Mouse (Mus musculus) kidney, embryonic 15.5 days (tissue): Measurements from ENCODE around the gene Gm20869. TPM values are rescaled to one million over a fixed set of nuclear protein-coding genes. Genes with fewer than 3 reads are reported as not detected.
"Not testable (repeated sequence)": the region's sequence is repeated elsewhere in the genome, so short reads cannot be mapped to it uniquely, and the experiment has no call there.

ENCODE experiments used
- ATAC-seq: fragments of 200-750 bp; cut with Nextera tagmentation; replicated peaks from 2 replicates; pipeline ENCODE4 v1.8.0; 2017; ENCODE audit warnings: moderate TSS enrichment; ENCODE audit not compliant: low FRiP score
- H3K27ac ChIP-seq: fragments of 300-500 bp; sonication (generic); 2 replicates; pipeline ENCODE4 v1.5.1; 2015; ENCODE audit warnings: mild to moderate bottlenecking, inconsistent platforms
- H3K27me3 ChIP-seq: fragments of 300-500 bp; sonication (generic); 2 replicates; pipeline ENCODE4 v1.6.1; 2015; ENCODE audit warnings: inconsistent platforms
- H3K36me3 ChIP-seq: fragments of 300-500 bp; sonication (generic); 2 replicates; pipeline ENCODE4 v1.6.1; 2015; ENCODE audit warnings: inconsistent platforms
- H3K4me1 ChIP-seq: fragments of 300-500 bp; sonication (generic); 2 replicates; pipeline ENCODE4 v1.6.1; 2015; ENCODE audit warnings: inconsistent platforms
- H3K4me2 ChIP-seq: fragments of 300-500 bp; sonication (generic); 2 replicates; pipeline ENCODE4 v1.6.1; 2015; ENCODE audit warnings: moderate library complexity, mild to moderate bottlenecking, inconsistent platforms
- H3K4me3 ChIP-seq: fragments of 300-500 bp; sonication (generic); replicated peaks from 2 replicates; pipeline ENCODE4 v1.5.1; 2015; ENCODE audit warnings: mild to moderate bottlenecking, inconsistent platforms
- H3K9ac ChIP-seq: fragments of 300-500 bp; sonication (generic); 2 replicates; pipeline ENCODE4 v1.6.1; 2015; ENCODE audit warnings: mild to moderate bottlenecking, inconsistent platforms
- H3K9me3 ChIP-seq: fragments of 300-500 bp; sonication (generic); replicated peaks from 2 replicates; pipeline ENCODE4 v1.6.1; 2016; ENCODE audit warnings: inconsistent platforms
- WGBS: fragments of 180-500 bp; shearing (Covaris S2); methylation state at CpG from one replicate; pipeline ENCODE4 v1.1.7; 2015; ENCODE audit warnings: mixed read lengths; 5-methylcytosine and 5-hydroxymethylcytosine counted together
- polyA plus RNA-seq: library from polyadenylated mRNA; unstranded; fragments of >200 nt; fragmentation: Nextera tagmentation; extraction: Ambion mirVana; gene quantifications from 2 replicates; pipeline ENCODE4 v1.2.1, GENCODE M21; 2015

The Gm20869 gene
- not detected in 2 replicates for polyA plus RNA-seq

- not testable (repeated sequence) for H3K4me2 ChIP-seq, H3K4me1 ChIP-seq, H3K9ac ChIP-seq, ATAC-seq, H3K36me3 ChIP-seq, H3K4me3 ChIP-seq, H3K9me3 ChIP-seq, H3K27ac ChIP-seq, H3K27me3 ChIP-seq
- no CpG with 5 or more reads among the region's 6 CpGs for WGBS
Observed at GRCm38 (mm10) chrY:71469149-71469548, at the start of gene Gm20869. Gene Gm20869, plus strand, starts transcription at chrY:71469449.

Other genes starting within 250 kb of the Gm20869 start
- not detected in 2 replicates for gene Gm20870, start 222.6 kb downstream of the Gm20869 start, polyA plus RNA-seq